Mouse (Mus musculus) hindbrain, embryonic 15.5 days (tissue): ENCODE data around the gene Pagr1b. TPM values are rescaled to one million over a fixed set of nuclear protein-coding genes. Genes with fewer than 3 reads are reported as not detected.
A peak's percentile ranks its signal among the peaks of the same experiment; 100 is the strongest.

Experiments used
- ATAC-seq: fragments of 200-750 bp; cut with Nextera tagmentation; 2 replicates; pipeline ENCODE4 v1.8.0; 2017; ENCODE audit warnings: low read depth, moderate number of reproducible peaks, moderate TSS enrichment; ENCODE audit not compliant: low FRiP score
- H3K27ac ChIP-seq: fragments of 300-500 bp; sonication (generic); replicated peaks from 2 replicates; pipeline ENCODE4 v1.5.1; 2015; ENCODE audit warnings: mild to moderate bottlenecking, inconsistent platforms
- H3K27me3 ChIP-seq: fragments of 300-500 bp; sonication (generic); 2 replicates; pipeline ENCODE4 v1.6.1; 2015; ENCODE audit warnings: control low read depth, inconsistent platforms
- H3K36me3 ChIP-seq: fragments of 300-500 bp; sonication (generic); 2 replicates; pipeline ENCODE4 v1.6.1; 2015; ENCODE audit warnings: control low read depth, inconsistent platforms
- H3K4me1 ChIP-seq: fragments of 300-500 bp; sonication (generic); replicated peaks from 2 replicates; pipeline ENCODE4 v1.6.1; 2015; ENCODE audit warnings: control low read depth, inconsistent platforms
- H3K4me2 ChIP-seq: fragments of 300-500 bp; sonication (generic); 2 replicates; pipeline ENCODE4 v1.6.1; 2015; ENCODE audit warnings: moderate library complexity, mild to moderate bottlenecking, inconsistent platforms
- H3K4me3 ChIP-seq: fragments of 300-500 bp; sonication (generic); 2 replicates; pipeline ENCODE4 v1.5.1; 2015; ENCODE audit warnings: mild to moderate bottlenecking, inconsistent platforms
- H3K9ac ChIP-seq: fragments of 300-500 bp; sonication (generic); 2 replicates; pipeline ENCODE4 v1.6.1; 2015; ENCODE audit warnings: inconsistent platforms
- H3K9me3 ChIP-seq: fragments of 300-500 bp; sonication (generic); 2 replicates; pipeline ENCODE4 v1.6.1; 2016; ENCODE audit warnings: control low read depth, inconsistent platforms
- WGBS: fragments of 180-500 bp; shearing (Covaris S2); methylation state at CpG from one replicate; pipeline ENCODE4 v1.1.7; 2015; 5-methylcytosine and 5-hydroxymethylcytosine counted together
- polyA plus RNA-seq: library from polyadenylated mRNA; unstranded; fragments of >200 nt; fragmentation: Nextera tagmentation; extraction: Ambion mirVana; gene quantifications from 2 replicates; pipeline ENCODE4 v1.2.1, GENCODE M21; 2015

Gene Pagr1b
- polyA plus RNA-seq, 1 experiment from 2014 or later = not detected

GRCm38 (mm10) chr7:127024755-127025555 lies 8.7 kb upstream of the Pagr1b start:
- WGBS = under 1% methylated on average over 30 of the region's 30 CpGs
- H3K9me3 ChIP-seq = no peaks in the 10 kb centered on the region
- H3K27me3 ChIP-seq = no peaks in the 10 kb centered on the region
- H3K9ac ChIP-seq = peak overlapping the region; percentile 89
- peaks cover 61% of the 10 kb centered on the region for H3K4me1 ChIP-seq
- H3K4me3 ChIP-seq = peak overlapping the region; percentile 74
- H3K36me3 ChIP-seq = peaks cover 14% of the 10 kb centered on the region
- peak overlapping the region; percentile 89 for H3K4me2 ChIP-seq
- peak overlapping the region; percentile 98 for H3K27ac ChIP-seq
- peak; percentile 24 for ATAC-seq

- Histone ChIP-seq H3K27me3 (no peaks in the 10 kb centered on the region), H3K4me2 (peak overlapping the region; percentile 89), H3K36me3 (peaks cover 14% of the 10 kb centered on the region), H3K27ac (peak overlapping the region; percentile 98), H3K9ac (peak overlapping the region; percentile 89), H3K4me3 (peak overlapping the region; percentile 74), H3K4me1 (peaks cover 70% of the 10 kb centered on the region), H3K9me3 (no peaks in the 10 kb centered on the region)
- no peak for ATAC-seq
- 22% methylated on average over 19 of the region's 19 CpGs for WGBS
Measured at GRCm38 (mm10) chr7:127023896-127024690, 7.8 kb upstream of the Pagr1b start.

GRCm38 (mm10) chr7:127023272-127023691 lies 7.0 kb upstream of the Pagr1b start:
- WGBS = 79% methylated on average over 13 of the region's 13 CpGs
- ATAC-seq = no peak
- peaks cover 14% of the 10 kb centered on the region for H3K36me3 ChIP-seq
- H3K9ac ChIP-seq = peak overlapping the region; percentile 89
- H3K27me3 ChIP-seq = no peaks in the 10 kb centered on the region
- H3K9me3 ChIP-seq = no peaks in the 10 kb centered on the region
- peak overlapping the region; percentile 89 for H3K4me2 ChIP-seq
- peak overlapping the region; percentile 74 for H3K4me3 ChIP-seq
- peaks cover 74% of the 10 kb centered on the region for H3K4me1 ChIP-seq
- H3K27ac ChIP-seq = peak overlapping the region; percentile 18; the same call in 1 of the 2 replicates

GRCm38 (mm10) chr7:127022528-127023271 lies 6.4 kb upstream of the Pagr1b start:
- H3K27me3 ChIP-seq = no peaks in the 10 kb centered on the region
- peak overlapping the region; percentile 18; the same call in 1 of the 2 replicates for H3K27ac ChIP-seq
- peaks cover 14% of the 10 kb centered on the region for H3K36me3 ChIP-seq
- H3K9me3 ChIP-seq = no peaks in the 10 kb centered on the region
- H3K4me3 ChIP-seq = peak overlapping the region; percentile 74; the same call in 1 of the 2 replicates
- H3K9ac ChIP-seq = peak overlapping the region; percentile 89
- H3K4me2 ChIP-seq = peak overlapping the region; percentile 89
- peaks cover 74% of the 10 kb centered on the region for H3K4me1 ChIP-seq
- no peak for ATAC-seq
- 79% methylated on average over 7 of the region's 7 CpGs for WGBS

- H3K36me3 ChIP-seq = peaks cover 14% of the 10 kb centered on the region
- ATAC-seq = no peak
- H3K9ac ChIP-seq = peak overlapping the region; percentile 74
- 36% methylated on average over 5 of the region's 5 CpGs for WGBS
- no peaks in the 10 kb centered on the region for H3K9me3 ChIP-seq
- H3K4me2 ChIP-seq = peak overlapping the region; percentile 89
- H3K27me3 ChIP-seq = no peaks in the 10 kb centered on the region
- peak overlapping the region; percentile 44 for H3K4me3 ChIP-seq
- H3K27ac ChIP-seq = peak overlapping the region; percentile 81
- peaks cover 75% of the 10 kb centered on the region for H3K4me1 ChIP-seq
Measured at GRCm38 (mm10) chr7:127021563-127022527, 5.6 kb upstream of the Pagr1b start.

- H3K9ac ChIP-seq = peak within 1 kb of the TSS; percentile 74
- ATAC-seq = peak; percentile 21; the same call in 1 of the 2 replicates
- peak within 1 kb of the TSS; percentile 81 for H3K27ac ChIP-seq
- peak within 1 kb of the TSS; percentile 44 for H3K4me3 ChIP-seq
- no peaks in the 10 kb centered on the region for H3K27me3 ChIP-seq
- peak within 1 kb of the TSS; percentile 84 for H3K4me2 ChIP-seq
- no peaks in the 10 kb centered on the region for H3K9me3 ChIP-seq
- peaks cover 78% of the 10 kb centered on the region for H3K4me1 ChIP-seq
- H3K36me3 ChIP-seq = peaks cover 14% of the 10 kb centered on the region
- WGBS = 1% methylated on average over 37 of the region's 37 CpGs
Measured at GRCm38 (mm10) chr7:127020901-127021562, 4.7 kb upstream of the Pagr1b start, which contains the start of the genes Gm42742 and Prrt2. Gene Gm42742, minus strand, starts transcription at chr7:127021097. Gene Prrt2, minus strand, starts transcription at chr7:127021211.

- Histone ChIP-seq H3K27me3 (no peaks in the 10 kb centered on the region), H3K9ac (peak overlapping the region; percentile 74), H3K4me2 (peak overlapping the region; percentile 84), H3K9me3 (no peaks in the 10 kb centered on the region), H3K36me3 (peaks cover 17% of the 10 kb centered on the region), H3K27ac (peak overlapping the region; percentile 81), H3K4me3 (peak overlapping the region; percentile 44), H3K4me1 (peaks cover 84% of the 10 kb centered on the region)
- no peak for ATAC-seq
- 31% methylated on average over 5 of the region's 5 CpGs for whole genome bisulfite sequencing
Measured at GRCm38 (mm10) chr7:127020491-127020890, 4.2 kb upstream of the Pagr1b start.

- H3K4me3 ChIP-seq = peak overlapping the region; percentile 44
- no peaks in the 10 kb centered on the region for H3K9me3 ChIP-seq
- WGBS = 56% methylated on average over 3 of the region's 3 CpGs
- peak overlapping the region; percentile 81 for H3K27ac ChIP-seq
- H3K4me1 ChIP-seq = peaks cover 87% of the 10 kb centered on the region
- peaks cover 22% of the 10 kb centered on the region for H3K36me3 ChIP-seq
- ATAC-seq = no peak
- H3K9ac ChIP-seq = peak overlapping the region; percentile 74
- H3K4me2 ChIP-seq = peak overlapping the region; percentile 84
- H3K27me3 ChIP-seq = no peaks in the 10 kb centered on the region
Measured at GRCm38 (mm10) chr7:127020031-127020430, 3.7 kb upstream of the Pagr1b start.

- Histone ChIP-seq H3K4me2 (peak overlapping the region; percentile 84), H3K4me3 (peak overlapping the region; percentile 44), H3K27me3 (no peaks in the 10 kb centered on the region), H3K4me1 (peaks cover 87% of the 10 kb centered on the region), H3K27ac (no peak overlapping the region), H3K9ac (peak overlapping the region; percentile 74), H3K36me3 (peaks cover 25% of the 10 kb centered on the region), H3K9me3 (no peaks in the 10 kb centered on the region)
- no peak for ATAC-seq
- WGBS = 74% methylated on average over 14 of the region's 14 CpGs
Measured at GRCm38 (mm10) chr7:127019306-127019960, 3.1 kb upstream of the Pagr1b start.
